Mouse (Mus musculus) MEL (cell line): ENCODE results near the gene Prkag2. TPM values are rescaled to one million over a fixed set of nuclear protein-coding genes. Genes with fewer than 3 reads are reported as not detected.
A peak's percentile ranks its signal among the peaks of the same experiment; 100 is the strongest.

Experiments
- DNase-seq: peaks from one replicate; pipeline ENCODE4 v3.0.0; 2011; ENCODE audit warnings: low read depth, low spot score
- H3K27ac ChIP-seq: 2 replicates; pipeline ENCODE4 v1.5.1; 2012; ENCODE audit warnings: low read depth, mild to moderate bottlenecking, control low read depth, low read length, moderate library complexity; ENCODE audit not compliant: control insufficient read depth
- H3K27me3 ChIP-seq, 2 experiments: fragments of 150-350 bp in 1 of 2; sonication (generic) in 1 of 2; 2 replicates each; pipeline ENCODE4 v1.6.1; 2012; ENCODE audit warnings: low read length in 2 of 2, mild to moderate bottlenecking in 2 of 2, improper control_type of control experiment in 1 of 2, moderate library complexity in 1 of 2; ENCODE audit not compliant: insufficient read depth in 2 of 2, control insufficient read depth in 1 of 2
- H3K36me3 ChIP-seq, 2 experiments: 2 replicates each; pipeline ENCODE4 v1.6.1; 2012 to 2014; ENCODE audit warnings: low read length in 2 of 2, improper control_type of control experiment in 1 of 2, inconsistent platforms in 1 of 2, mild to moderate bottlenecking in 1 of 2; ENCODE audit not compliant: insufficient read depth in 2 of 2, control insufficient read depth in 1 of 2
- H3K4me1 ChIP-seq, 2 experiments: fragments of 150-350 bp in 1 of 2; sonication (generic) in 1 of 2; 2 replicates each; pipeline ENCODE4 v1.6.1; 2012; ENCODE audit warnings: low read length in 2 of 2, improper control_type of control experiment in 1 of 2, mild to moderate bottlenecking in 1 of 2; ENCODE audit not compliant: insufficient read depth in 2 of 2, control insufficient read depth in 1 of 2
- H3K4me3 ChIP-seq, 2 experiments: fragments of 150-350 bp in 1 of 2; sonication (generic) in 1 of 2; 2 replicates each; pipeline ENCODE4 v1.5.1; 2012; ENCODE audit warnings: low read depth in 2 of 2, low read length in 2 of 2, mild to moderate bottlenecking in 2 of 2, moderate library complexity in 2 of 2, control low read depth in 1 of 2, improper control_type of control experiment in 1 of 2; ENCODE audit not compliant: control insufficient read depth in 1 of 2, insufficient read depth in 1 of 2
- H3K79me2 ChIP-seq: 2 replicates; pipeline ENCODE4 v1.6.1; 2012; ENCODE audit warnings: mild to moderate bottlenecking, low read length, moderate library complexity; ENCODE audit not compliant: control insufficient read depth, poor library complexity, insufficient read depth
- H3K9ac ChIP-seq: 2 replicates; pipeline ENCODE4 v1.6.1; 2012; ENCODE audit warnings: low read depth, mild to moderate bottlenecking, control low read depth, low read length, moderate library complexity; ENCODE audit not compliant: control insufficient read depth, poor library complexity, severe bottlenecking
- H3K9me3 ChIP-seq: fragments of 150-350 bp; sonication (generic); replicated peaks from 2 replicates; pipeline ENCODE4 v1.6.1; 2012; ENCODE audit warnings: mild to moderate bottlenecking, low read length, improper control_type of control experiment, moderate library complexity; ENCODE audit not compliant: insufficient read depth
- BHLHE40 ChIP-seq: IDR thresholded peaks from 2 replicates; pipeline ENCODE4 v1.6.1; 2012; ENCODE audit warnings: low read depth, mild to moderate bottlenecking, inconsistent platforms, low read length, improper control_type of control experiment, borderline replicate concordance
- GABPA ChIP-seq: IDR thresholded peaks from 2 replicates; pipeline ENCODE4 v1.6.1; 2012; ENCODE audit warnings: low read depth, mild to moderate bottlenecking, inconsistent platforms, low read length, improper control_type of control experiment, moderate library complexity
- GATA1 ChIP-seq: IDR thresholded peaks from 2 replicates; pipeline ENCODE4 v1.6.1; 2011; ENCODE audit warnings: low read depth, low read length, improper control_type of control experiment
- JUND ChIP-seq: IDR thresholded peaks from 2 replicates; pipeline ENCODE4 v1.6.1; 2011; ENCODE audit warnings: low read depth, mild to moderate bottlenecking, improper control_type of control experiment, low read length
- MAX ChIP-seq: IDR thresholded peaks from 2 replicates; pipeline ENCODE4 v1.6.1; 2011; ENCODE audit warnings: low read length, improper control_type of control experiment
- MAZ ChIP-seq: IDR thresholded peaks from 2 replicates; pipeline ENCODE4 v1.6.1; 2012; ENCODE audit warnings: low read depth, mild to moderate bottlenecking, inconsistent platforms, low read length, improper control_type of control experiment
- MXI1 ChIP-seq: IDR thresholded peaks from 2 replicates; pipeline ENCODE4 v1.6.1; 2011; ENCODE audit warnings: mild to moderate bottlenecking, low read depth, low read length, improper control_type of control experiment
- MYB ChIP-seq: IDR thresholded peaks from 2 replicates; pipeline ENCODE4 v1.6.1; 2011; ENCODE audit warnings: mild to moderate bottlenecking, low read depth, low read length, improper control_type of control experiment
- NRF1 ChIP-seq: IDR thresholded peaks from 2 replicates; pipeline ENCODE4 v1.6.1; 2014; ENCODE audit warnings: low read depth, mild to moderate bottlenecking, inconsistent platforms, low read length, improper control_type of control experiment, moderate library complexity; ENCODE audit not compliant: poor library complexity, insufficient read depth, severe bottlenecking
- POLR2A ChIP-seq, 2 experiments: IDR thresholded peaks; 2 replicates each; pipeline ENCODE4 v1.6.1; 2011 to 2012; ENCODE audit warnings: low read length in 2 of 2, mild to moderate bottlenecking in 2 of 2, control low read depth in 1 of 2, improper control_type of control experiment in 1 of 2, low read depth in 1 of 2, moderate library complexity in 1 of 2; ENCODE audit not compliant: control insufficient read depth in 1 of 2, insufficient read depth in 1 of 2, poor library complexity in 1 of 2
- POLR2AphosphoS2 ChIP-seq: IDR thresholded peaks from 2 replicates; pipeline ENCODE4 v1.6.1; 2011; ENCODE audit warnings: low read length, improper control_type of control experiment
- POLR2AphosphoS5 ChIP-seq: IDR thresholded peaks from 2 replicates; pipeline ENCODE4 v1.6.1; 2012; ENCODE audit warnings: low read depth, borderline replicate concordance, mild to moderate bottlenecking, inconsistent platforms, low read length, moderate library complexity, mixed read lengths
- SIN3A ChIP-seq: IDR thresholded peaks from 2 replicates; pipeline ENCODE4 v1.6.1; 2012; ENCODE audit warnings: low read length, improper control_type of control experiment, inconsistent platforms
- TBP ChIP-seq: IDR thresholded peaks from 2 replicates; pipeline ENCODE4 v1.8.0; 2011; ENCODE audit warnings: low read depth, low read length, improper control_type of control experiment
- TCF12 ChIP-seq: IDR thresholded peaks from 2 replicates; pipeline ENCODE4 v1.6.1; 2014; ENCODE audit warnings: low read depth, mild to moderate bottlenecking, inconsistent platforms, low read length, improper control_type of control experiment, moderate library complexity
- UBTF ChIP-seq: IDR thresholded peaks from 2 replicates; pipeline ENCODE4 v1.6.1; 2012; ENCODE audit warnings: low read depth, mild to moderate bottlenecking, inconsistent platforms, low read length, improper control_type of control experiment, moderate library complexity, borderline replicate concordance; ENCODE audit not compliant: insufficient read depth
- USF2 ChIP-seq, 2 experiments: IDR thresholded peaks; 2 replicates each; pipeline ENCODE4 v1.6.1; 2011 to 2012; ENCODE audit warnings: improper control_type of control experiment in 2 of 2, low read length in 2 of 2, borderline replicate concordance in 1 of 2, inconsistent platforms in 1 of 2, low read depth in 1 of 2, mild to moderate bottlenecking in 1 of 2; ENCODE audit not compliant: insufficient read depth in 1 of 2
- ZC3H11A ChIP-seq: IDR thresholded peaks from 2 replicates; pipeline ENCODE4 v1.6.1; 2012; ENCODE audit warnings: low read depth, mild to moderate bottlenecking, inconsistent platforms, low read length, improper control_type of control experiment
- ZMIZ1 ChIP-seq: IDR thresholded peaks from 2 replicates; pipeline ENCODE4 v1.6.1; 2012; ENCODE audit warnings: low read depth, mild to moderate bottlenecking, inconsistent platforms, low read length, improper control_type of control experiment, moderate library complexity
- ZNF384 ChIP-seq: IDR thresholded peaks from 2 replicates; pipeline ENCODE4 v1.6.1; 2012; ENCODE audit warnings: low read depth, mild to moderate bottlenecking, inconsistent platforms, low read length, improper control_type of control experiment
- polyA plus RNA-seq, 2 experiments: library from polyadenylated mRNA; stranded (reverse) in 1 of 2; unstranded in 1 of 2; fragments of >175 nt in 1 of 2; fragments of >200 nt in 1 of 2; gene quantifications; 2 replicates each; pipeline versions ENCODE4 v1.2.1 to v1.2.4; 2012; ENCODE audit warnings: low replicate concordance in 2 of 2, low read depth in 1 of 2; ENCODE audit not compliant: insufficient read length in 2 of 2, insufficient read depth in 1 of 2, missing spikeins in 1 of 2
- total RNA-seq: library from RNA; depleted of rRNA; stranded (reverse); fragments of 300-350 nt; gene quantifications from 2 replicates; pipeline ENCODE4 v1.2.3, GENCODE M21; 2012

The Prkag2 gene
- total and polyA plus RNA-seq, 3 experiments: 8.0 to 27.9 TPM; not detected in 1

- peak overlapping the region; percentile 94 to 96 for H3K4me3 ChIP-seq
- peaks cover 58% of the 10 kb centered on the region for H3K79me2 ChIP-seq
- peak overlapping the region; percentile 98 for H3K27ac ChIP-seq
- H3K27me3 ChIP-seq: no peaks in the 10 kb centered on the region
- no peak for TF ChIP-seq MYB
- TF ChIP-seq JUND: no peak
- no peak for TF ChIP-seq POLR2A (IDR thresholded peaks at IDR 0.05; ENCODE audit: control insufficient read depth in 1 of 2, insufficient read depth in 1 of 2, low read depth in 1 of 2, low read length in 2 of 2, poor library complexity in 1 of 2)
- no peak for TF ChIP-seq USF2 (IDR thresholded peaks at IDR 0.05; ENCODE audit: borderline replicate concordance in 1 of 2, insufficient read depth in 1 of 2, low read depth in 1 of 2, low read length in 2 of 2)
- TF ChIP-seq TBP: no peak
- TF ChIP-seq MXI1: peak; percentile 91
- no peak for TF ChIP-seq MAZ
- TF ChIP-seq MAX: peak; percentile 50; the same call in 1 of the 2 replicates
- TF ChIP-seq SIN3A: peak; percentile 17; the same call in 1 of the 2 replicates
- H3K9ac ChIP-seq: peak overlapping the region; percentile 99
- peaks cover 24% of the 10 kb centered on the region in 2 experiments for H3K4me1 ChIP-seq
- no peaks in the 10 kb centered on the region for H3K9me3 ChIP-seq
- DNase-seq: peak; percentile 52
- peaks cover 7 to 42% of the 10 kb centered on the region in 2 experiments for H3K36me3 ChIP-seq
Measured at GRCm38 (mm10) chr5:24840975-24841431, 259.4 kb downstream of the Prkag2 start.

- Histone ChIP-seq H3K27ac (no peak overlapping the region), H3K79me2 (peaks cover 80% of the 10 kb centered on the region), H3K36me3 (peaks cover 10 to 18% of the 10 kb centered on the region in 2 experiments), H3K9me3 (no peaks in the 10 kb centered on the region), H3K4me3 (no peak overlapping the region), H3K27me3 (no peaks in the 10 kb centered on the region), H3K9ac (no peak overlapping the region), H3K4me1 (peaks cover 4 to 8% of the 10 kb centered on the region in 2 experiments; a peak in 3 of 4 replicates)
- TF ChIP-seq TCF12 (no peak), NRF1 (no peak), TBP (no peak), UBTF (no peak), ZNF384 (no peak), ZMIZ1 (no peak), ZC3H11A (no peak), GABPA (no peak), POLR2AphosphoS5 (no peak), POLR2AphosphoS2 (no peak), BHLHE40 (no peak), POLR2A (IDR thresholded peaks at IDR 0.05; ENCODE audit: control insufficient read depth in 1 of 2, insufficient read depth in 1 of 2, low read depth in 1 of 2, low read length in 2 of 2, poor library complexity in 1 of 2) (no peak), GATA1 (no peak)
- no peak for DNase-seq
Measured at GRCm38 (mm10) chr5:24834491-24834890, 266.0 kb downstream of the Prkag2 start.
